10 mouse cellular contexts compared by ENCODE assay signal in genomic region chr7:72438552-72438951, GRCm38 (mm10).
DNase-seq lines count a peak whose midpoint lies in the region.
"Had no signal": no experiment of that assay in that cellular context is flagged by ENCODE, and none has a peak within 500 bp of the region (broad histone marks: within the 10 kb centered on the region; RNA-seq: fewer than 3 reads in every experiment).

No protein-coding gene starts in this region.

- DNase-seq in adrenal gland, postnatal 14 days: peak; percentile 25
- no peak for DNase-seq in adrenal gland, postnatal 4 days (ENCODE audit: low spot score in 2 of 2)
- peak; percentile 25 for DNase-seq in kidney, postnatal 10 days
- DNase-seq in kidney, adult 18-20 months: no peak
- DNase-seq in 3134 (ENCODE audit: extremely low read depth, insufficient read length, low spot score): peak; percentile 12
- peak; percentile 38 for DNase-seq in gastrocnemius, postnatal 25 days
- no peak for DNase-seq in embryo, embryonic 10.5 days (ENCODE audit: low spot score)
- DNase-seq in layer of hippocampus, adult 9-10 months (ENCODE audit: low spot score): no peak
- DNase-seq: embryo, embryonic 11 days; liver, embryonic 13.5 days had no signal

Comparison
In these comparisons a context has a peak if more than half of its experiments do, and no peak if none do; other contexts are left out.
1. DNase-seq: peak in adrenal gland, postnatal 14 days (single experiment), kidney, postnatal 10 days (single experiment), 3134 (single experiment) and gastrocnemius, postnatal 25 days (single experiment); none in adrenal gland, postnatal 4 days (0 of 2), kidney, adult 18-20 months (single experiment), embryo, embryonic 10.5 days (single experiment) and layer of hippocampus, adult 9-10 months (single experiment).